Mouse (Mus musculus): Measurements from ENCODE around the gene Tenm2. TPM values are rescaled to one million over a fixed set of nuclear protein-coding genes. Genes with fewer than 3 reads are reported as not detected.
A peak's percentile ranks its signal among the peaks of the same experiment; 100 is the strongest.

Gene Tenm2
- total and polyA plus RNA-seq, 3 experiments = not detected

GRCm38 (mm10) chr11:36292206-36292605 lies 943.6 kb downstream of the Tenm2 start:
- H3K4me1 ChIP-seq (ENCODE audit: control insufficient read depth in 1 of 2, insufficient read depth in 2 of 2, low read length in 2 of 2) = no peaks in the 10 kb centered on the region
- H3K4me3 ChIP-seq (ENCODE audit: control insufficient read depth in 1 of 2, insufficient read depth in 1 of 2, low read depth in 2 of 2, low read length in 2 of 2) = no peak overlapping the region
- peak; percentile 13 for DNase-seq (ENCODE audit: low read depth, low spot score)
- H3K9me3 ChIP-seq (replicated peaks; ENCODE audit: insufficient read depth, low read length) = no peaks in the 10 kb centered on the region
- H3K9ac ChIP-seq (ENCODE audit: control insufficient read depth, low read depth, low read length, poor library complexity, severe bottlenecking) = no peak overlapping the region
- TF ChIP-seq ZMIZ1 (IDR thresholded peaks at IDR 0.05; ENCODE audit: low read depth, low read length) (no peak), POLR2AphosphoS2 (IDR thresholded peaks at IDR 0.05; ENCODE audit: low read length) (no peak), SMC3 (IDR thresholded peaks at IDR 0.05; ENCODE audit: low read depth, low read length) (peak; percentile 18; the same call in 1 of the 2 replicates), ZKSCAN1 (IDR thresholded peaks at IDR 0.05; ENCODE audit: low read depth, low read length) (no peak), CTCF (IDR thresholded peaks at IDR 0.05 in 2 of 3, conservative IDR thresholded peaks at IDR 0.05 in 1 of 3; ENCODE audit: control insufficient read depth in 1 of 3, insufficient read depth in 1 of 3, low read depth in 2 of 3, low read length in 3 of 3, poor library complexity in 1 of 3, severe bottlenecking in 1 of 3) (peak in 2 of 3 experiments; percentile 24 to 26; a peak in 3 of 6 replicates), KAT2A (conservative IDR thresholded peaks at IDR 0.05; ENCODE audit: low read depth, low read length) (no peak)
- no peaks in the 10 kb centered on the region for H3K36me3 ChIP-seq (ENCODE audit: control insufficient read depth in 1 of 2, insufficient read depth in 2 of 2, low read length in 2 of 2)
- no peaks in the 10 kb centered on the region; a peak in 1 of 4 replicates for H3K27me3 ChIP-seq (ENCODE audit: control insufficient read depth in 1 of 2, insufficient read depth in 2 of 2, low read length in 2 of 2)
- H3K79me2 ChIP-seq (ENCODE audit: control insufficient read depth, insufficient read depth, low read length, poor library complexity) = no peaks in the 10 kb centered on the region
- no peak overlapping the region for H3K27ac ChIP-seq (ENCODE audit: control insufficient read depth, low read depth, low read length)

DNA sequence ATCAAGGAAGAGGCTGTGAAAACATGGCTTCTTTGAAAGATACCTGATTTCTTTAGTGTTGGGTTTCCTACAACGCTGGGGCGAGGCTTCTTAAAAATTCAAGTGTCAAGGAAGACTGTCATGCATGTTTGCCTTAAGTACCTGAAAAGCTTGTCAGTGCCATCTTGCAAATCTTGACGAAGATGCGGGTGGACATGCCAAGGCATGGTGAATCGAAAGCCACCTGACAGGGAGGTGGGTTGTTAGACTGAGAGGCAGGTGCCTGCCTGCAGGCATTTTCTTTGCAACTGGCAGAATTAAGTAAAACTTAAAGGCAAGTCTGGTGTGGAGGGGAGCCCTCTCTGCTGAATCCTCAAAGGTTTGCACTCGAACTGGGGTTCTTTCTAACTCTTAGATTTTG lies 949.5 kb downstream of the Tenm2 start:
- H3K27ac ChIP-seq (ENCODE audit: control insufficient read depth, low read depth, low read length) = no peak overlapping the region
- H3K79me2 ChIP-seq (ENCODE audit: control insufficient read depth, insufficient read depth, low read length, poor library complexity) = no peaks in the 10 kb centered on the region
- TF ChIP-seq GATA1 (IDR thresholded peaks at IDR 0.05; ENCODE audit: low read depth, low read length) = no peak
- no peak for TF ChIP-seq SMC3 (IDR thresholded peaks at IDR 0.05; ENCODE audit: low read depth, low read length)
- no peak for TF ChIP-seq JUND (IDR thresholded peaks at IDR 0.05; ENCODE audit: low read depth, low read length)
- TF ChIP-seq ELF1 (IDR thresholded peaks at IDR 0.05; ENCODE audit: low read depth, low read length) = no peak
- no peak for TF ChIP-seq MYC (IDR thresholded peaks at IDR 0.05; ENCODE audit: low read depth, low read length)
- TF ChIP-seq RCOR1 (IDR thresholded peaks at IDR 0.05; ENCODE audit: low read depth, low read length) = no peak
- TF ChIP-seq TAL1 (IDR thresholded peaks at IDR 0.05; ENCODE audit: low read length) = no peak
- no peak for TF ChIP-seq EP300 (IDR thresholded peaks at IDR 0.05; ENCODE audit: low read depth in 1 of 2, low read length in 2 of 2)
- no peak for TF ChIP-seq RAD21 (IDR thresholded peaks at IDR 0.05; ENCODE audit: low read depth, low read length)
- no peak for TF ChIP-seq POLR2AphosphoS2 (IDR thresholded peaks at IDR 0.05; ENCODE audit: low read length)
- TF ChIP-seq MAFK (IDR thresholded peaks at IDR 0.05; ENCODE audit: borderline replicate concordance, low read depth, low read length) = no peak
- TF ChIP-seq MXI1 (IDR thresholded peaks at IDR 0.05; ENCODE audit: low read depth, low read length) = no peak
- TF ChIP-seq BHLHE40 (IDR thresholded peaks at IDR 0.05; ENCODE audit: borderline replicate concordance, low read depth, low read length) = no peak
- TF ChIP-seq E2F4 (IDR thresholded peaks at IDR 0.05; ENCODE audit: borderline replicate concordance, low read depth, low read length) = no peak
- TF ChIP-seq MAX (IDR thresholded peaks at IDR 0.05; ENCODE audit: low read length) = no peak
- TF ChIP-seq ZNF384 (IDR thresholded peaks at IDR 0.05; ENCODE audit: low read depth, low read length) = no peak
- no peak for TF ChIP-seq ZC3H11A (IDR thresholded peaks at IDR 0.05; ENCODE audit: low read depth, low read length)
- H3K27me3 ChIP-seq (ENCODE audit: control insufficient read depth in 1 of 2, insufficient read depth in 2 of 2, low read length in 2 of 2) = no peaks in the 10 kb centered on the region
- H3K4me1 ChIP-seq (ENCODE audit: control insufficient read depth in 1 of 2, insufficient read depth in 2 of 2, low read length in 2 of 2) = peaks cover 2 to 6% of the 10 kb centered on the region in 2 experiments; a peak in 3 of 4 replicates
- no peak overlapping the region for H3K9ac ChIP-seq (ENCODE audit: control insufficient read depth, low read depth, low read length, poor library complexity, severe bottlenecking)
- DNase-seq (ENCODE audit: low read depth, low spot score) = no peak
- H3K36me3 ChIP-seq (ENCODE audit: control insufficient read depth in 1 of 2, insufficient read depth in 2 of 2, low read length in 2 of 2) = peaks cover 0 to 5% of the 10 kb centered on the region in 2 experiments; a peak in 2 of 4 replicates
- no peaks in the 10 kb centered on the region for H3K9me3 ChIP-seq (replicated peaks; ENCODE audit: insufficient read depth, low read length)
- no peak overlapping the region for H3K4me3 ChIP-seq (ENCODE audit: control insufficient read depth in 1 of 2, insufficient read depth in 1 of 2, low read depth in 2 of 2, low read length in 2 of 2)

Data from MEL (cell line).